Comparison of ENCODE assay signal across 22 mouse cellular contexts in the genomic region with DNA sequence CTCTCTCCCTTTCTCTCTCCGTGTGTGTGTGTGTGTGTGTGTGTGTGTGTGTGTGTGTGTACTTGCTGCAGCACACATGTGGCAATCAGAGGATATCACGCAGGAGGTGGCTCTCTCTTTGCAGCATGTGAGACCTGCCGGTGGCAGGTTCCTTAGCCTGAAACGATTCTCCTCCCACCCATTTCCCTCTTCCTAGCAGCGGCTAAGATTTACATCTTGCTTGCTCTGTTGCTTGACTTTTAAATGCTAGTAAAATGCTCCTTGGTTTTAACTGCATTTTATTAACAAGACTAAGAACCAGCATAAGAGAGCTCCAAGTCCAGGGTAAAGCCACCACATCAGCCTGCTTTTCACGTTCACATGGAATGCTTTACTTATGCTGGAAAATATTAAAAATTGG. TPM values are rescaled to one million over a fixed set of nuclear protein-coding genes. Genes with fewer than 3 reads are reported as not detected.
DNase-seq lines count a peak whose midpoint lies in the region; ATAC-seq and TF ChIP-seq lines count a peak whose summit lies in the region.
"Had no signal": no experiment of that assay in that cellular context is flagged by ENCODE, and none has a peak within 500 bp of the region (broad histone marks: within the 10 kb centered on the region; RNA-seq: fewer than 3 reads in every experiment).

No protein-coding gene starts in this region.

- intact Hi-C loops in left cerebral cortex, adult 2 months (cut with DNase I): loop anchor here (10.0 kb wide), 1 partner anchor 46 kb away; the partner anchor contains the start of genes Nmur1 and Tex44
- intact Hi-C loops in left cerebral cortex, postnatal 4 days (cut with DNase I): loop anchor here (5.0 kb wide), 1 partner anchor 54 kb away; no protein-coding TSS in a partner anchor

- no peak for ATAC-seq in heart, embryonic 12.5 days (ENCODE audit: insufficient number of reproducible peaks, low FRiP score)
- no peak for ATAC-seq in limb, embryonic 13.5 days (ENCODE audit: low FRiP score, low read depth)
- ATAC-seq: hindbrain, embryonic 16.5 days; intestine, postnatal 0 days; midbrain, embryonic 15.5 days had no signal

- no peak for DNase-seq in heart, postnatal 4 days
- DNase-seq in left cerebral cortex, adult 2 months (ENCODE audit: extremely low spot score in 1 of 2, low spot score in 2 of 2): no peak
- no peak for DNase-seq in left cerebral cortex, postnatal 4 days
- DNase-seq in telencephalon, adult 2 months (ENCODE audit: low read depth, low spot score): peak; percentile 58
- DNase-seq in embryo, embryonic 10.5 days (ENCODE audit: low spot score): no peak
- DNase-seq: adrenal gland, postnatal 25 days; cerebellum, adult 8-10 months; kidney, postnatal 10 days; lung, postnatal 10 days; thymus, adult 2 months had no signal

- H3K4me3 ChIP-seq in heart, embryonic 12.5 days: no peak overlapping the region
- no peak overlapping the region for H3K4me3 ChIP-seq in left cerebral cortex, adult 2 months
- no peak overlapping the region for H3K4me3 ChIP-seq in limb, embryonic 13.5 days
- H3K4me3 ChIP-seq: embryonic facial prominence, embryonic 13.5 days; forebrain, embryonic 10.5 days; midbrain, embryonic 15.5 days had no signal

- no peak overlapping the region for H3K9ac ChIP-seq in heart, embryonic 12.5 days
- no peak overlapping the region for H3K9ac ChIP-seq in limb, embryonic 13.5 days
- H3K9ac ChIP-seq: embryonic facial prominence, embryonic 13.5 days; midbrain, embryonic 15.5 days had no signal

- TF ChIP-seq CTCF in left cerebral cortex, adult 2 months (IDR thresholded peaks at IDR 0.05): no peak

- H3K4me2 ChIP-seq in heart, embryonic 12.5 days: peak overlapping the region; percentile 6
- peak overlapping the region; percentile 34 for H3K4me2 ChIP-seq in limb, embryonic 13.5 days (replicated peaks)
- H3K4me2 ChIP-seq: midbrain, embryonic 15.5 days had no signal

- peaks cover 17% of the 10 kb centered on the region for H3K4me1 ChIP-seq in heart, embryonic 12.5 days (replicated peaks)
- H3K4me1 ChIP-seq in limb, embryonic 13.5 days: peaks cover 26% of the 10 kb centered on the region

- H3K36me3 ChIP-seq in heart, embryonic 12.5 days: no peaks in the 10 kb centered on the region
- no peaks in the 10 kb centered on the region for H3K36me3 ChIP-seq in limb, embryonic 13.5 days
- H3K36me3 ChIP-seq: embryonic facial prominence, embryonic 13.5 days; forebrain, embryonic 10.5 days; midbrain, embryonic 15.5 days had no signal

- peak overlapping the region; percentile 22 for H3K27ac ChIP-seq in heart, embryonic 12.5 days (ENCODE audit: poor library complexity, severe bottlenecking)
- peak overlapping the region; percentile 57; the same call in 1 of the 2 replicates for H3K27ac ChIP-seq in left cerebral cortex, adult 2 months
- peak overlapping the region; percentile 2; the same call in 1 of the 2 replicates for H3K27ac ChIP-seq in limb, embryonic 13.5 days
- H3K27ac ChIP-seq: forebrain, embryonic 10.5 days; midbrain, embryonic 15.5 days had no signal

- H3K27me3 ChIP-seq in heart, embryonic 12.5 days (replicated peaks): no peaks in the 10 kb centered on the region
- H3K27me3 ChIP-seq in limb, embryonic 13.5 days: no peaks in the 10 kb centered on the region
- H3K27me3 ChIP-seq: embryonic facial prominence, embryonic 13.5 days; midbrain, embryonic 15.5 days had no signal

- H3K9me3 ChIP-seq in heart, embryonic 12.5 days (replicated peaks): no peaks in the 10 kb centered on the region
- no peaks in the 10 kb centered on the region for H3K9me3 ChIP-seq in limb, embryonic 13.5 days
- H3K9me3 ChIP-seq: embryonic facial prominence, embryonic 13.5 days; forebrain, embryonic 10.5 days; midbrain, embryonic 15.5 days had no signal

- 39% methylated on average over 6 of the region's 6 CpGs for WGBS in heart, embryonic 12.5 days
- WGBS in limb, embryonic 13.5 days: 24% methylated on average over 6 of the region's 6 CpGs

RNA-seq across cellular contexts. Expression of gene Ncl, which starts 19.5 kb away (rescaled TPM):
- 331 and 337 TPM in 2 replicates for polyA plus RNA-seq in heart, embryonic 12.5 days (2016; fragmentation: Nextera tagmentation; extraction: Ambion mirVana)
- total RNA-seq in heart, postnatal 4 days (2021): 100 to 1,000 TPM; 203 to 206 TPM
- total RNA-seq in left cerebral cortex, adult 2 months (2021): 100 to 1,000 TPM; 131 to 133 TPM
- total RNA-seq in left cerebral cortex, postnatal 4 days (2021): 100 to 1,000 TPM; 232 to 249 TPM
- 418 and 419 TPM in 2 replicates for polyA plus RNA-seq in limb, embryonic 13.5 days (2015; fragmentation: Nextera tagmentation; extraction: Ambion mirVana)

RNA-seq across cellular contexts. Expression of gene Nmur1, which starts 47.4 kb away (rescaled TPM):
- polyA plus RNA-seq in heart, embryonic 12.5 days (2016; fragmentation: Nextera tagmentation; extraction: Ambion mirVana): not detected in 2 replicates
- total RNA-seq in heart, postnatal 4 days (2021): not detected
- total RNA-seq in left cerebral cortex, adult 2 months (2021): not detected
- total RNA-seq in left cerebral cortex, postnatal 4 days (2021): under 1 TPM; 0.48 to 0.62 TPM
- polyA plus RNA-seq in limb, embryonic 13.5 days (2015; fragmentation: Nextera tagmentation; extraction: Ambion mirVana): not detected in 2 replicates
- total RNA-seq: adrenal gland, postnatal 25 days; common myeloid progenitor, adult 5-6 weeks; gastrocnemius, postnatal 4 days had no signal
- polyA plus RNA-seq: embryonic facial prominence, embryonic 13.5 days; liver, embryonic 16.5 days had no signal

RNA-seq across cellular contexts. Expression of gene Tex44, which starts 47.5 kb away (rescaled TPM):
- polyA plus RNA-seq in heart, embryonic 12.5 days (2016; fragmentation: Nextera tagmentation; extraction: Ambion mirVana): not detected in 2 replicates
- total RNA-seq in heart, postnatal 4 days (2021): not detected
- not detected for total RNA-seq in left cerebral cortex, adult 2 months (2021)
- not detected for total RNA-seq in left cerebral cortex, postnatal 4 days (2021)
- not detected in 2 replicates for polyA plus RNA-seq in limb, embryonic 13.5 days (2015; fragmentation: Nextera tagmentation; extraction: Ambion mirVana)
- total RNA-seq: adrenal gland, postnatal 25 days; common myeloid progenitor, adult 5-6 weeks; ES-E14; gastrocnemius, postnatal 4 days had no signal
- polyA plus RNA-seq: embryonic facial prominence, embryonic 13.5 days; forebrain, embryonic 10.5 days; hindbrain, embryonic 16.5 days; intestine, postnatal 0 days; limb, embryonic 11.5 days; liver, embryonic 16.5 days; midbrain, embryonic 15.5 days had no signal

Comparison
In these comparisons a context has a peak if more than half of its experiments do, and no peak if none do; other contexts are left out.
1. H3K27ac ChIP-seq: peak in every context shown above with its lines; median percentile 57 in left cerebral cortex, adult 2 months; 22 in heart, embryonic 12.5 days; 2 in limb, embryonic 13.5 days.